Mouse (Mus musculus) B cell, adult 62 days (primary cell): ENCODE measurements around the gene Olfr1564. TPM values are rescaled to one million over a fixed set of nuclear protein-coding genes. Genes with fewer than 3 reads are reported as not detected.

Experiments used
- total RNA-seq: library from RNA; stranded (reverse); gene quantifications from 4 replicates; pipeline ENCODE4 v1.2.4, GENCODE M21; 2023

Gene Olfr1564
- not detected in 4 replicates for total RNA-seq

DNA sequence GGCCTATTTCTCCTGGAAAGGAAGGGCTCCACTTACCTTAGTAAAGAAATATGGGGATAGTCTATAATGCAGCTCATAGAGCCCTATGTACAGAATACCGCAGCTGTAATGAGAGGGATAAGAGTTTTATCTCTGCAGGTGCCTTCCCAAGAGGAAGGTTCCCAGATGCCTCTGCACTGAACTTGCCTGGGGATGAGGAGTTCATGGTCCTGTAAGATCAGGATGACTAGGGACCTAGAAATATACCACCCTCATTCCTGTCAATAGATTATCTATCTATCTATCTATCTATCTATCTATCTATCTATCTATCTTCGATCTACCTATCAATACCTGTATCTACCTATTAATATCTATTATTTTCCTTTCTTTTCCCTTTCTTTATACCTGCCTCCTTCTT lies at the start of gene Olfr1564:
Gene Olfr1564, minus strand, starts transcription at position 101 of the 400 bp plus-strand sequence.

DNA sequence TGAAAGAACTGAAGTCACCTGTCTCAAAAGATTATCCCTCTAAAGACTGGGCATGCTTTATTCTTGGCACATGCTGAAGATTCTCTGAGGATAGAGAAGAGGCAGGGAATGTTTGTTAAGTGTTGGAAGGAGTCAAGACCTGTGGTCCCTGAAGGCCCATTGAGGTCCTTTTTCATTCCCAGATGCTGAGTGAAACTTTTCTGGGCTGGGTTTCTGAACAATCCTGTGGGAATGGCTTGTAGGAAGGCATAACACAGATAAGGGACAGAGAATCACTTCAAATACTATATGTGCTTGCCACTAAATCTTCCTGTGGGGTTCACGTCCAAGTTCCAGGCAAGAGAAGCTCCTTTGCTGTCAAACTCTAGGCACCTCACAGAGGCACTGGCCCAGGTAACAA lies 42.9 kb upstream of the Olfr1564 start, which contains the start of gene Olfr63:
Gene Olfr63, plus strand, starts transcription at position 301 of the 400 bp plus-strand sequence.

DNA sequence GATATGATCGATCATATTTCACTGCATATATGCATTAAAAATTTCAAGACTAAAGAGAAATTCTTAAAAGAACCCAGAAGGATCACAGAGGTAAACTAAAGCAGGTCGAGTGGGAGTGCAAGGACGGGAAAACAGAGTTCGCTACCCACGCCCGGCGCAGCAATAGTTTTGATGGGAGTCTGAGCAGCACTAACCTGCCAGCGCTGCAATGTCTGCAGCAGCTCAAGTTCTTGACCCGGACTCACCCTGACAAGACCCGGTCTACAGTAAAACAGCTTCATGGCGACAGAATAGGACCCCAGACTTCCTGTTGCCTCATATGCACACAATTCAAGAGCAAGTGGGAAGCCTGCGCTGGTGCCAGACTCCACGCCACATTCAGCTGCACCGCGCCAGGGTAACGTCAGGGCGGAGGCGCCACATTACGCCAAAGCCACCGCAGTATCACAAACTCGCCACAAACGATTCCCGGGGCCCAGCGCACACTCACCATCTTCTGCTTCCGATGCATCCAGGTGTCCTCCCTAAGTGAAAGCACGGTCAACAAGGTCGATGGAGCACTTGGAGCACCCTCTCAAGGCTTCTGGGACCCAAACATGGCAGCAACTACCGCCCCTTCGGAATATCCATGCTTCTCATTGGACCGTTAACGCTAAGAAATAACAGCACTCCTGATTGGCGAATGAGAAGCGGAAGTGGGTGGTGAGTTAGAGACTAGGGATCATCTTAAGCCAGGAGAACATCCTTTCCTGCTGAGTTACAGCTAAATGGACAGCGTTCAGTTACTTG lies 33.2 kb upstream of the Olfr1564 start, which contains the start of gene Zfp955a:
Gene Zfp955a, minus strand, starts transcription at position 616 of the 789 bp plus-strand sequence.

GRCm38 (mm10) chr17:33191002-33191401 lies 30.5 kb downstream of the Olfr1564 start, which contains the start of gene Olfr239:
TSS of gene Olfr239 (plus strand) at chr17:33191302.

DNA sequence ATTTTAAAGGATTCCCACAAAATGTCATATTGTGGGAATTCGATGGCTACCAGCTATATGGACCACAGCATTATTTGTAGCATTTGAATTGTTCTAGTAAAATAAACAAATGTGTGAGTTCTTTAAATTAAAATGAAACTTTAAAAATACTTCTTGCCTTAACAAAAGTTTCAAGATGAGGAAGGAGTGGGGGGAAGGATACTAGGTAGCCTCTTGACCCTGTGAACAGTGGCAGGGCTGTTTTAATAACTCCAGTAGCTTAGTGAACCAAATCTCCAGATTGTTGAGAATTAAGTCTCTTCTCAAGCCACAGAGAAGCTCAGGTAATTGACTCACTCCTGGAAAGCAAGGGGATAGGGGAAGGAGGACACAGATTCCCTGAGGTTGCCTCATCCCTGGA lies 53.3 kb downstream of the Olfr1564 start, which contains the start of gene Olfr55:
Gene Olfr55, plus strand, starts transcription at position 301 of the 400 bp plus-strand sequence.

Other genes starting within 250 kb of the Olfr1564 start
- gene Zfp952, start 228.6 kb downstream of the Olfr1564 start, total RNA-seq = 12.1 to 15.5 TPM (median 13.8 TPM) in 4 replicates
- gene Zfp763, start 188.3 kb downstream of the Olfr1564 start, total RNA-seq = 2.9 to 6.0 TPM (median 3.7 TPM) in 4 replicates
- not detected in 4 replicates for gene 4921501E09Rik, start 153.6 kb downstream of the Olfr1564 start, total RNA-seq
- gene Zfp563, start 132.4 kb downstream of the Olfr1564 start, total RNA-seq = 3.0 to 5.0 TPM (median 3.2 TPM) in 4 replicates
- not detected in 4 replicates for gene Morc2b, start 82.0 kb downstream of the Olfr1564 start, total RNA-seq
- gene Olfr55, start 53.2 kb downstream of the Olfr1564 start, total RNA-seq = not detected in 4 replicates
- not detected in 4 replicates for gene Olfr239, start 30.4 kb downstream of the Olfr1564 start, total RNA-seq
- 3.7 to 6.2 TPM (median 5.0 TPM) in 4 replicates for gene Zfp955a, start 33.5 kb upstream of the Olfr1564 start, total RNA-seq
- 0.09 to 0.20 TPM (median 0.09 TPM) in 3 of 4 replicates, not detected in the other for gene Olfr63, start 43.0 kb upstream of the Olfr1564 start, total RNA-seq
- gene Zfp955b, start 67.9 kb upstream of the Olfr1564 start, total RNA-seq = 4.4 to 7.3 TPM (median 5.6 TPM) in 4 replicates
- gene Zfp81, start 137.2 kb upstream of the Olfr1564 start, total RNA-seq = 14.1 to 16.4 TPM (median 14.6 TPM) in 4 replicates
- gene Zfp101, start 173.0 kb upstream of the Olfr1564 start, total RNA-seq = 6.3 to 8.7 TPM (median 7.2 TPM) in 4 replicates
- not detected in 4 replicates for gene Actl9, start 211.2 kb upstream of the Olfr1564 start, total RNA-seq